Mouse (Mus musculus): Measurements from ENCODE around the gene Lgals7. TPM values are rescaled to one million over a fixed set of nuclear protein-coding genes. Genes with fewer than 3 reads are reported as not detected.
"Not testable (repeated sequence)": the region's sequence is repeated elsewhere in the genome, so short reads cannot be mapped to it uniquely, and the experiment has no call there.

Lgals7 gene
- polyA plus RNA-seq, 1 experiment: not detected

- no peak overlapping the region for H3K27ac ChIP-seq (ENCODE audit: control insufficient read depth, insufficient read depth, low read depth, low read length, poor library complexity)
- WGBS: 82% methylated on average over 15 of the region's 15 CpGs
- H3K4me3 ChIP-seq (replicated peaks; ENCODE audit: control insufficient read depth, low read depth, low read length): no peak overlapping the region
- TF ChIP-seq POLR2A (IDR thresholded peaks at IDR 0.05; ENCODE audit: borderline replicate concordance, control insufficient read depth, low read depth, low read length): no peak
- TF ChIP-seq CTCF (IDR thresholded peaks at IDR 0.05; ENCODE audit: control insufficient read depth, insufficient read depth, low read length): no peak
- H3K4me1 ChIP-seq (ENCODE audit: control insufficient read depth, insufficient read depth, low read length): peaks cover 2% of the 10 kb centered on the region; the same call in 1 of the 2 replicates
Observed at GRCm38 (mm10) chr7:28862817-28863499, 695 bp upstream of the Lgals7 start.

GRCm38 (mm10) chr7:28864288-28864750 is 666 bp downstream of the Lgals7 start:
- H3K27ac ChIP-seq (ENCODE audit: control insufficient read depth, insufficient read depth, low read depth, low read length, poor library complexity): no peak overlapping the region
- WGBS: 49% methylated on average over 9 of the region's 9 CpGs
- TF ChIP-seq CTCF (IDR thresholded peaks at IDR 0.05; ENCODE audit: control insufficient read depth, insufficient read depth, low read length): no peak
- no peak for TF ChIP-seq POLR2A (IDR thresholded peaks at IDR 0.05; ENCODE audit: borderline replicate concordance, control insufficient read depth, low read depth, low read length)
- no peak overlapping the region for H3K4me3 ChIP-seq (replicated peaks; ENCODE audit: control insufficient read depth, low read depth, low read length)
- H3K4me1 ChIP-seq (ENCODE audit: control insufficient read depth, insufficient read depth, low read length): peaks cover 2% of the 10 kb centered on the region; the same call in 1 of the 2 replicates

GRCm38 (mm10) chr7:28865481-28866300 is 2.0 kb downstream of the Lgals7 start:
- TF ChIP-seq CTCF (IDR thresholded peaks at IDR 0.05; ENCODE audit: control insufficient read depth, insufficient read depth, low read length) (peak; percentile 15; the same call in 1 of the 2 replicates), POLR2A (IDR thresholded peaks at IDR 0.05; ENCODE audit: borderline replicate concordance, control insufficient read depth, low read depth, low read length) (peak; percentile 68)
- Histone ChIP-seq H3K4me3 (replicated peaks; ENCODE audit: control insufficient read depth, low read depth, low read length) (peak overlapping the region; percentile 26), H3K4me1 (ENCODE audit: control insufficient read depth, insufficient read depth, low read length) (peaks cover 3% of the 10 kb centered on the region; the same call in 1 of the 2 replicates), H3K27ac (ENCODE audit: control insufficient read depth, insufficient read depth, low read depth, low read length, poor library complexity) (peak overlapping the region; percentile 86)
- WGBS: 31% methylated on average over 33 of the region's 33 CpGs

- TF ChIP-seq CTCF (IDR thresholded peaks at IDR 0.05; ENCODE audit: control insufficient read depth, insufficient read depth, low read length) (no peak), POLR2A (IDR thresholded peaks at IDR 0.05; ENCODE audit: borderline replicate concordance, control insufficient read depth, low read depth, low read length) (no peak)
- no peak overlapping the region for H3K4me3 ChIP-seq (replicated peaks; ENCODE audit: control insufficient read depth, low read depth, low read length)
- H3K27ac ChIP-seq (ENCODE audit: control insufficient read depth, insufficient read depth, low read depth, low read length, poor library complexity): peak overlapping the region; percentile 86
- WGBS: 82% methylated on average over 28 of the region's 28 CpGs
- peaks cover 5% of the 10 kb centered on the region; the same call in 1 of the 2 replicates for H3K4me1 ChIP-seq (ENCODE audit: control insufficient read depth, insufficient read depth, low read length)
Observed at GRCm38 (mm10) chr7:28866769-28867507, 3.3 kb downstream of the Lgals7 start.

- TF ChIP-seq CTCF (IDR thresholded peaks at IDR 0.05; ENCODE audit: control insufficient read depth, insufficient read depth, low read length): peak; percentile 78
- Histone ChIP-seq H3K4me3 (replicated peaks; ENCODE audit: control insufficient read depth, low read depth, low read length) (peak overlapping the region; percentile 38), H3K27ac (ENCODE audit: control insufficient read depth, insufficient read depth, low read depth, low read length, poor library complexity) (peak overlapping the region; percentile 4; the same call in 1 of the 2 replicates)
- H3K4me1 ChIP-seq (ENCODE audit: control insufficient read depth, insufficient read depth, low read length): not testable (repeated sequence)
- 16% methylated on average over 23 of the region's 23 CpGs for WGBS
Observed at GRCm38 (mm10) chr7:28867508-28868340, 4.1 kb downstream of the Lgals7 start.

GRCm38 (mm10) chr7:28870901-28871664 is 7.4 kb downstream of the Lgals7 start:
- no peak for TF ChIP-seq POLR2A (IDR thresholded peaks at IDR 0.05; ENCODE audit: borderline replicate concordance, control insufficient read depth, low read depth, low read length)
- no peak for TF ChIP-seq CTCF (IDR thresholded peaks at IDR 0.05; ENCODE audit: control insufficient read depth, insufficient read depth, low read length)
- H3K4me3 ChIP-seq (replicated peaks; ENCODE audit: control insufficient read depth, low read depth, low read length): no peak overlapping the region
- H3K27ac ChIP-seq (ENCODE audit: control insufficient read depth, insufficient read depth, low read depth, low read length, poor library complexity): no peak overlapping the region
- peaks cover 5% of the 10 kb centered on the region; the same call in 1 of the 2 replicates for H3K4me1 ChIP-seq (ENCODE audit: control insufficient read depth, insufficient read depth, low read length)
- WGBS: 60% methylated on average over 24 of the region's 24 CpGs

GRCm38 (mm10) chr7:28874565-28874964 is 10.9 kb downstream of the Lgals7 start:
- WGBS: 71% methylated on average over 2 of the region's 2 CpGs
- H3K27ac ChIP-seq (ENCODE audit: control insufficient read depth, insufficient read depth, low read depth, low read length, poor library complexity): no peak overlapping the region

More at GRCm38 (mm10) chr7:28874565-28874964, 10.9 kb downstream of the Lgals7 start:
- H3K4me1 ChIP-seq (ENCODE audit: control insufficient read depth, insufficient read depth, low read length): peaks cover 2% of the 10 kb centered on the region; the same call in 1 of the 2 replicates
- no peak overlapping the region for H3K4me3 ChIP-seq (replicated peaks; ENCODE audit: control insufficient read depth, low read depth, low read length)
- TF ChIP-seq POLR2A (IDR thresholded peaks at IDR 0.05; ENCODE audit: borderline replicate concordance, control insufficient read depth, low read depth, low read length): no peak
- no peak for TF ChIP-seq CTCF (IDR thresholded peaks at IDR 0.05; ENCODE audit: control insufficient read depth, insufficient read depth, low read length)

Data from bone marrow, adult 2 months (tissue).